Mouse (Mus musculus): ENCODE data around the gene Ebp. TPM values are rescaled to one million over a fixed set of nuclear protein-coding genes. Genes with fewer than 3 reads are reported as not detected.

Gene Ebp
- total RNA-seq, 1 experiment, result 85.8 TPM

- H3K9me3 ChIP-seq (ENCODE audit: control insufficient read depth, insufficient read depth, low read depth, low read length), result no peaks in the 10 kb centered on the region
- TF ChIP-seq ZNF384 (IDR thresholded peaks at IDR 0.05; ENCODE audit: low read depth, low read length) (no peak), HCFC1 (IDR thresholded peaks at IDR 0.05; ENCODE audit: borderline replicate concordance, insufficient read depth, low read length) (no peak), CHD2 (IDR thresholded peaks at IDR 0.05; ENCODE audit: low read depth, low read length) (no peak), ZC3H11A (IDR thresholded peaks at IDR 0.05; ENCODE audit: borderline replicate concordance, low read depth, low read length) (no peak), MAFK (IDR thresholded peaks at IDR 0.05; ENCODE audit: insufficient read depth, low read depth, low read length) (no peak)
- no peak for DNase-seq (ENCODE audit: low read depth, low spot score)
- in situ Hi-C loops (cut with MboI; ENCODE audit: low sequenced_read_pairs in 2 of 2, unreplicated experiment in 2 of 2), result no loop called here
- H3K9ac ChIP-seq (ENCODE audit: insufficient read depth, low read depth, low read length, poor library complexity, severe bottlenecking), result peak overlapping the region; percentile 38; the same call in 1 of the 2 replicates
- peaks cover 0 to 5% of the 10 kb centered on the region in 2 experiments; a peak in 2 of 4 replicates for H3K4me1 ChIP-seq (ENCODE audit: control insufficient read depth in 2 of 2, insufficient read depth in 2 of 2, low read length in 2 of 2, poor library complexity in 1 of 2)
- no peak overlapping the region for H3K4me3 ChIP-seq (ENCODE audit: insufficient read depth in 1 of 2, low read depth in 1 of 2, low read length in 2 of 2, poor library complexity in 1 of 2, severe bottlenecking in 1 of 2)
- H3K27ac ChIP-seq (ENCODE audit: insufficient read depth, low read depth, low read length, poor library complexity, severe bottlenecking), result no peak overlapping the region
- peaks cover 4% of the 10 kb centered on the region; the same call in 1 of the 2 replicates for H3K36me3 ChIP-seq (ENCODE audit: control insufficient read depth, insufficient read depth, low read length, poor library complexity, severe bottlenecking)
These were observed 28.8 kb downstream of the Ebp start for GRCm38 (mm10) chrX:8164471-8164870.

- in situ Hi-C loops (cut with MboI; ENCODE audit: low sequenced_read_pairs in 2 of 2, unreplicated experiment in 2 of 2), result no loop called here
- no peaks in the 10 kb centered on the region for H3K9me3 ChIP-seq (ENCODE audit: control insufficient read depth, insufficient read depth, low read depth, low read length)
- H3K4me1 ChIP-seq (ENCODE audit: control insufficient read depth in 2 of 2, insufficient read depth in 2 of 2, low read length in 2 of 2, poor library complexity in 1 of 2), result peaks cover 0 to 2% of the 10 kb centered on the region in 2 experiments; a peak in 2 of 4 replicates
- H3K4me3 ChIP-seq (ENCODE audit: insufficient read depth in 1 of 2, low read depth in 1 of 2, low read length in 2 of 2, poor library complexity in 1 of 2, severe bottlenecking in 1 of 2), result no peak overlapping the region
- peaks cover 4% of the 10 kb centered on the region; the same call in 1 of the 2 replicates for H3K36me3 ChIP-seq (ENCODE audit: control insufficient read depth, insufficient read depth, low read length, poor library complexity, severe bottlenecking)
- H3K9ac ChIP-seq (ENCODE audit: insufficient read depth, low read depth, low read length, poor library complexity, severe bottlenecking), result no peak overlapping the region
- no peak for DNase-seq (ENCODE audit: low read depth, low spot score)
- H3K27ac ChIP-seq (ENCODE audit: insufficient read depth, low read depth, low read length, poor library complexity, severe bottlenecking), result no peak overlapping the region
- TF ChIP-seq ZNF384 (IDR thresholded peaks at IDR 0.05; ENCODE audit: low read depth, low read length) (no peak), CHD2 (IDR thresholded peaks at IDR 0.05; ENCODE audit: low read depth, low read length) (no peak), ZC3H11A (IDR thresholded peaks at IDR 0.05; ENCODE audit: borderline replicate concordance, low read depth, low read length) (no peak), MAFK (IDR thresholded peaks at IDR 0.05; ENCODE audit: insufficient read depth, low read depth, low read length) (no peak), HCFC1 (IDR thresholded peaks at IDR 0.05; ENCODE audit: borderline replicate concordance, insufficient read depth, low read length) (no peak)
These were observed 30.2 kb downstream of the Ebp start for GRCm38 (mm10) chrX:8163076-8163475.

- DNase-seq (ENCODE audit: low read depth, low spot score), result peak; percentile 58
- Histone ChIP-seq H3K9me3 (ENCODE audit: control insufficient read depth, insufficient read depth, low read depth, low read length) (no peaks in the 10 kb centered on the region), H3K36me3 (ENCODE audit: control insufficient read depth, insufficient read depth, low read length, poor library complexity, severe bottlenecking) (peaks cover 36% of the 10 kb centered on the region), H3K27ac (ENCODE audit: insufficient read depth, low read depth, low read length, poor library complexity, severe bottlenecking) (peak within 1 kb of the TSS; percentile 99), H3K9ac (ENCODE audit: insufficient read depth, low read depth, low read length, poor library complexity, severe bottlenecking) (peak within 1 kb of the TSS; percentile 100), H3K4me1 (ENCODE audit: control insufficient read depth in 2 of 2, insufficient read depth in 2 of 2, low read length in 2 of 2, poor library complexity in 1 of 2) (peaks cover 0 to 2% of the 10 kb centered on the region in 2 experiments; a peak in 1 of 4 replicates), H3K4me3 (ENCODE audit: insufficient read depth in 1 of 2, low read depth in 1 of 2, low read length in 2 of 2, poor library complexity in 1 of 2, severe bottlenecking in 1 of 2) (peak within 1 kb of the TSS; percentile 75 to 93)
- in situ Hi-C loops (cut with MboI; ENCODE audit: low sequenced_read_pairs in 2 of 2, unreplicated experiment in 2 of 2), result no loop called here
- TF ChIP-seq ZC3H11A (IDR thresholded peaks at IDR 0.05; ENCODE audit: borderline replicate concordance, low read depth, low read length) (no peak), HCFC1 (IDR thresholded peaks at IDR 0.05; ENCODE audit: borderline replicate concordance, insufficient read depth, low read length) (peak; percentile 57; the same call in 1 of the 2 replicates)
These were observed 47.9 kb downstream of the Ebp start, which contains the start of gene Rbm3 for GRCm38 (mm10) chrX:8145153-8145991. Gene Rbm3, minus strand, starts transcription at chrX:8145880.

GRCm38 (mm10) chrX:8143750-8144149, 49.6 kb downstream of the Ebp start:
- no peak for DNase-seq (ENCODE audit: low read depth, low spot score)
- in situ Hi-C loops (cut with MboI; ENCODE audit: low sequenced_read_pairs in 2 of 2, unreplicated experiment in 2 of 2), result no loop called here

More at GRCm38 (mm10) chrX:8143750-8144149, 49.6 kb downstream of the Ebp start:
- peak overlapping the region; percentile 100 for H3K9ac ChIP-seq (ENCODE audit: insufficient read depth, low read depth, low read length, poor library complexity, severe bottlenecking)
- peaks cover 0 to 2% of the 10 kb centered on the region in 2 experiments; a peak in 1 of 4 replicates for H3K4me1 ChIP-seq (ENCODE audit: control insufficient read depth in 2 of 2, insufficient read depth in 2 of 2, low read length in 2 of 2, poor library complexity in 1 of 2)
- peak overlapping the region; percentile 99; the same call in 1 of the 2 replicates for H3K27ac ChIP-seq (ENCODE audit: insufficient read depth, low read depth, low read length, poor library complexity, severe bottlenecking)
- no peak for TF ChIP-seq ZC3H11A (IDR thresholded peaks at IDR 0.05; ENCODE audit: borderline replicate concordance, low read depth, low read length)
- TF ChIP-seq ZNF384 (IDR thresholded peaks at IDR 0.05; ENCODE audit: low read depth, low read length), result no peak
- TF ChIP-seq MAFK (IDR thresholded peaks at IDR 0.05; ENCODE audit: insufficient read depth, low read depth, low read length), result no peak
- no peak for TF ChIP-seq CHD2 (IDR thresholded peaks at IDR 0.05; ENCODE audit: low read depth, low read length)
- no peak for TF ChIP-seq HCFC1 (IDR thresholded peaks at IDR 0.05; ENCODE audit: borderline replicate concordance, insufficient read depth, low read length)
- no peaks in the 10 kb centered on the region for H3K9me3 ChIP-seq (ENCODE audit: control insufficient read depth, insufficient read depth, low read depth, low read length)
- peak overlapping the region; percentile 75 to 93 for H3K4me3 ChIP-seq (ENCODE audit: insufficient read depth in 1 of 2, low read depth in 1 of 2, low read length in 2 of 2, poor library complexity in 1 of 2, severe bottlenecking in 1 of 2)
- H3K36me3 ChIP-seq (ENCODE audit: control insufficient read depth, insufficient read depth, low read length, poor library complexity, severe bottlenecking), result peaks cover 36% of the 10 kb centered on the region

Data from ES-E14 (cell line).